Comparison of ENCODE assay signal across 19 mouse cellular contexts in the genomic region with DNA sequence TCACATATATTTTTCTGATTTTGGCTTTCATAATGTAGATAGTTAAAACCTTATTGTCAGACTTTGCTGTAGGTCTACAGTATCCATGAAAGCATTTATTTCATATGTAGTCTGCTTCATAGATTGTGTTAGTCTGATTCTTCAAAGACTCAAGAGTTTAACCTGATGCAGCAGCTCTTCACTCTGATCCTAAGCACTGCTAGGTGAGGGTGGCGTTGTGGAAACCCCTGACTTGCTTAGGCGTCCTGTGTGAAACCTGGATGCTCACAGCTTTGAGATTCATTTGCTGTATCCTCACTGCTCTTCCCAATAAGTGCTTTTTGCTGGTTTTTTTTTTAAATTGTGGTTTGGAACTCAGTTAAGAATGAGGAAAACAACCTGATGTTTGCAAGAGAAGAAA. TPM values are rescaled to one million over a fixed set of nuclear protein-coding genes. Genes with fewer than 3 reads are reported as not detected.
"Had no signal": no experiment of that assay in that cellular context is flagged by ENCODE, and none has a peak within 500 bp of the region (broad histone marks: within the 10 kb centered on the region; RNA-seq: fewer than 3 reads in every experiment).

No protein-coding gene starts in this region.

- ATAC-seq: midbrain, embryonic 13.5 days; midbrain, embryonic 15.5 days had no signal

- DNase-seq: lung, adult 18-20 months; lung, embryonic 14.5 days; lung, postnatal 10 days; lung, postnatal 36 days; right cerebral cortex, postnatal 14 days; thymus, adult 2 months; thymus, postnatal 25 days; thymus, postnatal 4 days had no signal

- H3K4me1 ChIP-seq: midbrain, embryonic 13.5 days; midbrain, embryonic 15.5 days; neural tube, embryonic 12.5 days; stomach, embryonic 15.5 days had no signal

- H3K9ac ChIP-seq: lung, embryonic 14.5 days; midbrain, embryonic 13.5 days; midbrain, embryonic 15.5 days; neural tube, embryonic 12.5 days; stomach, embryonic 15.5 days had no signal

- H3K27ac ChIP-seq: macrophage; midbrain, embryonic 13.5 days; midbrain, embryonic 15.5 days; neural tube, embryonic 12.5 days; stomach, embryonic 15.5 days; stomach, postnatal 0 days had no signal

- H3K9me3 ChIP-seq: midbrain, embryonic 13.5 days; midbrain, embryonic 15.5 days; neural tube, embryonic 12.5 days; stomach, embryonic 15.5 days had no signal

- H3K4me3 ChIP-seq: midbrain, embryonic 13.5 days; midbrain, embryonic 15.5 days; neural tube, embryonic 12.5 days; stomach, embryonic 15.5 days had no signal

- H3K36me3 ChIP-seq: midbrain, embryonic 13.5 days; midbrain, embryonic 15.5 days; neural tube, embryonic 12.5 days; stomach, embryonic 15.5 days had no signal

RNA-seq across cellular contexts. Expression of gene Pax1, which starts 21.6 kb away (rescaled TPM):
- total RNA-seq: megakaryocyte, adult 5-6 weeks; monocyte, adult 5-6 weeks; neutrophil, adult 5-6 weeks had no signal
- polyA plus RNA-seq: liver, embryonic 16.5 days; macrophage; midbrain, embryonic 15.5 days; midbrain, postnatal 0 days; stomach, embryonic 15.5 days; stomach, postnatal 0 days had no signal
